Mouse (Mus musculus): ENCODE data around the gene Chrm4. TPM values are rescaled to one million over a fixed set of nuclear protein-coding genes. Genes with fewer than 3 reads are reported as not detected.

Gene Chrm4
- total RNA-seq, 1 experiment from 2014 or later: 1.2 TPM

GRCm38 (mm10) chr2:91963443-91963932 is 36.4 kb downstream of the Chrm4 start:
- peak; percentile 99 for DNase-seq

GRCm38 (mm10) chr2:91964610-91965204 is 37.7 kb downstream of the Chrm4 start:
- no peak for DNase-seq

- peak; percentile 78 for DNase-seq
Measured at GRCm38 (mm10) chr2:91965417-91965816, 38.4 kb downstream of the Chrm4 start.

- DNase-seq: no peak
Measured at GRCm38 (mm10) chr2:91966367-91966766, 39.3 kb downstream of the Chrm4 start.

- peak; percentile 60 for DNase-seq
Measured at GRCm38 (mm10) chr2:91967962-91968361, 40.9 kb downstream of the Chrm4 start.

- DNase-seq: peak; percentile 55
Measured at GRCm38 (mm10) chr2:91971231-91972097, 44.4 kb downstream of the Chrm4 start.

- DNase-seq: peak; percentile 54
Measured at GRCm38 (mm10) chr2:91972121-91972566, 45.1 kb downstream of the Chrm4 start.

- no peak for DNase-seq
Measured at GRCm38 (mm10) chr2:91973416-91974135, 46.5 kb downstream of the Chrm4 start.

GRCm38 (mm10) chr2:91975581-91976541 is 48.8 kb downstream of the Chrm4 start, which contains the start of gene Dgkz:
Dgkz (minus strand) TSS chr2:91975864.
- no peak for DNase-seq

GRCm38 (mm10) chr2:91977960-91978359 is 50.9 kb downstream of the Chrm4 start:
- DNase-seq: no peak

Small RNAs within 50 kb of the gene (microRNA-seq; reads per million reads assigned to microRNA genes)
- 0 reads per million in 2 experiments for gene Mir6999

Other genes starting within 250 kb of the Chrm4 start
- 39.9 and 46.3 TPM in 2 replicates for gene Atg13, start 216.7 kb upstream of the Chrm4 start, total RNA-seq (2021)
- 9.3 and 11.0 TPM in 2 replicates for gene Harbi1, start 216.4 kb upstream of the Chrm4 start, total RNA-seq (2021)
- 31.9 and 35.0 TPM in 2 replicates for gene Ambra1, start 197.1 kb upstream of the Chrm4 start, total RNA-seq (2021)
- gene Mdk, start 5.0 kb downstream of the Chrm4 start, total RNA-seq (2021): 14.6 and 17.5 TPM in 2 replicates
- not detected in 2 replicates for gene Gm9821, start 18.5 kb downstream of the Chrm4 start, total RNA-seq (2021)
- 56.4 and 79.0 TPM in 2 replicates for gene Dgkz, start 48.6 kb downstream of the Chrm4 start, total RNA-seq (2021)
- gene Creb3l1, start 97.3 kb downstream of the Chrm4 start, total RNA-seq (2021): 11.7 and 12.6 TPM in 2 replicates
- 68.1 and 82.3 TPM in 2 replicates for gene Phf21a, start 165.9 kb downstream of the Chrm4 start, total RNA-seq (2021)